ENCODE assay signal across 9 mouse cellular contexts in genomic region chr17:49942674-49943073, GRCm38 (mm10).
DNase-seq lines count a peak whose midpoint lies in the region; ATAC-seq and TF ChIP-seq lines count a peak whose summit lies in the region.
"Had no signal": no experiment of that assay in that cellular context is flagged by ENCODE, and none has a peak within 500 bp of the region (broad histone marks: within the 10 kb centered on the region; RNA-seq: fewer than 3 reads in every experiment).

No protein-coding gene starts in this region.

- in situ Hi-C loops in Patski (cut with MboI; ENCODE audit: low pct_unique_long_range_greater_than_20kb): no loop called here

- ATAC-seq in Patski: no peak
- ATAC-seq in neural tube, embryonic 11.5 days (ENCODE audit: insufficient read depth, low FRiP score, low TSS enrichment): no peak

- TF ChIP-seq POLR2A in cortical plate, adult 2 months (IDR thresholded peaks at IDR 0.05; ENCODE audit: extremely low read depth, insufficient read depth, low read length): no peak

- H3K4me1 ChIP-seq in cortical plate, adult 2 months (ENCODE audit: control insufficient read depth, insufficient read depth, low read length): no peaks in the 10 kb centered on the region
- H3K4me1 ChIP-seq in neural tube, embryonic 11.5 days (ENCODE audit: control insufficient read depth, insufficient read depth, low read length): no peaks in the 10 kb centered on the region
- H3K4me1 ChIP-seq: lung, embryonic 15.5 days had no signal

- no peak overlapping the region for H3K27ac ChIP-seq in layer of hippocampus, adult 2 months
- H3K27ac ChIP-seq in cortical plate, adult 2 months (ENCODE audit: insufficient read depth, low read length): no peak overlapping the region
- H3K27ac ChIP-seq in neural tube, embryonic 11.5 days (ENCODE audit: low read depth, low read length): no peak overlapping the region
- H3K27ac ChIP-seq: lung, embryonic 15.5 days had no signal

- H3K36me3 ChIP-seq in neural tube, embryonic 11.5 days (ENCODE audit: control insufficient read depth, insufficient read depth, low read length): no peaks in the 10 kb centered on the region
- H3K36me3 ChIP-seq: lung, embryonic 15.5 days had no signal

- WGBS in neural tube, embryonic 11.5 days: 68% methylated on average over 6 of the region's 6 CpGs

- CTCF ChIA-PET in Patski (lab: Charles Lee): no interaction called here

- H3K9me3 ChIP-seq in neural tube, embryonic 11.5 days (ENCODE audit: control insufficient read depth, low read length): no peaks in the 10 kb centered on the region
- H3K9me3 ChIP-seq: lung, embryonic 15.5 days had no signal

- no peaks in the 10 kb centered on the region for H3K27me3 ChIP-seq in Patski
- no peaks in the 10 kb centered on the region for H3K27me3 ChIP-seq in neural tube, embryonic 11.5 days (ENCODE audit: control insufficient read depth, insufficient read depth, low read length)
- H3K27me3 ChIP-seq: lung, embryonic 15.5 days had no signal

- no peak overlapping the region for H3K9ac ChIP-seq in neural tube, embryonic 11.5 days (ENCODE audit: low read length)
- H3K9ac ChIP-seq: lung, embryonic 15.5 days had no signal

- POLR2A ChIA-PET in Patski (lab: Charles Lee): no interaction called here

- H3K4me2 ChIP-seq in neural tube, embryonic 11.5 days (ENCODE audit: low read depth): no peak overlapping the region
- H3K4me2 ChIP-seq: lung, embryonic 15.5 days had no signal

- no peak overlapping the region for H3K4me3 ChIP-seq in layer of hippocampus, adult 2 months
- no peak overlapping the region for H3K4me3 ChIP-seq in cortical plate, adult 2 months (ENCODE audit: insufficient read depth, low read length)
- H3K4me3 ChIP-seq in neural tube, embryonic 11.5 days (ENCODE audit: low read depth, low read length): no peak overlapping the region
- H3K4me3 ChIP-seq: erythroblast, embryonic 14.5 days; lung, embryonic 15.5 days had no signal

- peak; percentile 72 for TF ChIP-seq CTCF in layer of hippocampus, adult 2 months (conservative IDR thresholded peaks at IDR 0.05)
- TF ChIP-seq CTCF in Patski (IDR thresholded peaks at IDR 0.05): peak; percentile 53
- peak; percentile 51 for TF ChIP-seq CTCF in cortical plate, adult 2 months (IDR thresholded peaks at IDR 0.05; ENCODE audit: extremely low read depth, insufficient read depth, low read length)

- no peak for DNase-seq in layer of hippocampus, adult 2 months (ENCODE audit: low spot score in 2 of 2)
- no peak for DNase-seq in layer of hippocampus, adult 8-10 months (ENCODE audit: low spot score in 2 of 2)
- no peak for DNase-seq in Patski (ENCODE audit: low read depth, low spot score)
- DNase-seq in neural tube, embryonic 11.5 days (ENCODE audit: low spot score): peak; percentile 25
- no peak for DNase-seq in ovary, postnatal 36 days (ENCODE audit: low spot score)
- no peak for DNase-seq in urinary bladder, postnatal 10 days (ENCODE audit: low spot score)
